ENCODE assay signal across 7 mouse cellular contexts in genomic region chr17:25823452-25823851, GRCm38 (mm10). TPM values are rescaled to one million over a fixed set of nuclear protein-coding genes. Genes with fewer than 3 reads are reported as not detected.
A peak's percentile ranks its signal among the peaks of the same experiment; 100 is the strongest.
DNase-seq lines count a peak whose midpoint lies in the region; ATAC-seq and TF ChIP-seq lines count a peak whose summit lies in the region.

Gene Wdr24 (plus strand): TSS chr17:25823627.

- H3K36me3 ChIP-seq in hindbrain, postnatal 0 days (ENCODE audit: insufficient read depth, low read length) = peaks cover 17% of the 10 kb centered on the region; the same call in 1 of the 2 replicates
- peaks cover 20% of the 10 kb centered on the region; the same call in 1 of the 2 replicates for H3K36me3 ChIP-seq in macrophage (ENCODE audit: inconsistent target)

- H3K4me1 ChIP-seq in hindbrain, postnatal 0 days (ENCODE audit: insufficient read depth, low read length) = peaks cover 20% of the 10 kb centered on the region

- WGBS in hindbrain, postnatal 0 days = under 1% methylated on average over 18 of the region's 18 CpGs
- under 1% methylated on average over 18 of the region's 18 CpGs for WGBS in macrophage (ENCODE audit: missing documents)

- H3K27ac ChIP-seq in hindbrain, postnatal 0 days = peak within 1 kb of the TSS; percentile 67
- peak within 1 kb of the TSS; percentile 55 for H3K27ac ChIP-seq in macrophage

- peaks cover 24% of the 10 kb centered on the region; the same call in 1 of the 2 replicates for H3K79me2 ChIP-seq in macrophage (ENCODE audit: inconsistent target)

- H3K4me3 ChIP-seq in hindbrain, postnatal 0 days (ENCODE audit: low read length) = peak within 1 kb of the TSS; percentile 56
- H3K4me3 ChIP-seq in macrophage (ENCODE audit: inconsistent target) = peak within 1 kb of the TSS; percentile 93

- no peak for TF ChIP-seq CTCF in hindbrain, postnatal 0 days (IDR thresholded peaks at IDR 0.05; ENCODE audit: low read depth)

- no peaks in the 10 kb centered on the region for H3K27me3 ChIP-seq in hindbrain, postnatal 0 days (ENCODE audit: insufficient read depth, low read length)

- peak; percentile 88 for DNase-seq in cerebellum, adult 9-10 months
- DNase-seq in hindbrain, postnatal 0 days (ENCODE audit: low spot score) = peak; percentile 94
- peak; percentile 71 to 80 for DNase-seq in left cerebral cortex, adult 18-20 months (ENCODE audit: low spot score in 2 of 2)
- peak; percentile 72 for DNase-seq in right cerebral cortex, postnatal 25 days

- H3K4me2 ChIP-seq in hindbrain, postnatal 0 days (ENCODE audit: low read depth, low read length) = peak within 1 kb of the TSS; percentile 99

- ATAC-seq in activated CD4-positive, CD25-positive, alpha-beta regulatory T cell, adult 4 months = peak; percentile 94
- ATAC-seq in frontal cortex, adult (ENCODE audit: low TSS enrichment) = peak; percentile 88
- peak; percentile 73; the same call in 1 of the 2 replicates for ATAC-seq in hindbrain, postnatal 0 days

- no peaks in the 10 kb centered on the region for H3K9me3 ChIP-seq in hindbrain, postnatal 0 days (ENCODE audit: low read length)

- peak within 1 kb of the TSS; percentile 78 for H3K9ac ChIP-seq in hindbrain, postnatal 0 days (replicated peaks; ENCODE audit: low read length)

RNA-seq across cellular contexts. Expression of gene Wdr24, which starts in this region (rescaled TPM):
- polyA plus RNA-seq in activated CD4-positive, CD25-positive, alpha-beta regulatory T cell, adult 4 months (2017; shearing (Covaris generic)) = 10 to 100 TPM; 11.9 to 17.9 TPM
- total RNA-seq in hindbrain, postnatal 0 days (2014; rRNA removed) = 31.3 and 39.7 TPM in 2 replicates
- 21.0 and 22.6 TPM in 2 replicates for polyA plus RNA-seq in hindbrain, postnatal 0 days (2015; fragmentation: Nextera tagmentation; extraction: Ambion mirVana)
- total RNA-seq in left cerebral cortex, adult 18-20 months (2021) = 10 to 100 TPM; 22.5 to 25.1 TPM
- 10 to 100 TPM; 16.9 to 70.7 (median 36.9) TPM for total RNA-seq in macrophage (2018; cell fraction: chromatin; rRNA removed)
- total RNA-seq in macrophage (2018; cell fraction: cytosol; rRNA removed) = 10 to 100 TPM in 19 of 26 experiments, 1 to 10 TPM in 7; 6.7 to 16.5 (median 12.5) TPM
- total RNA-seq in macrophage (2018; cell fraction: nucleus; rRNA removed) = 10 to 100 TPM; 14.9 to 41.3 (median 25.4) TPM
- 8.8 to 13.8 TPM (median 9.0 TPM) in 3 replicates for polyA plus RNA-seq in macrophage (2018)

Comparison
In these comparisons a context has a peak if more than half of its experiments do, and no peak if none do; other contexts are left out.
1. Peak in every context shown above with its lines: DNase-seq, ATAC-seq, H3K4me3 ChIP-seq and H3K27ac ChIP-seq.